Mouse (Mus musculus) hindbrain, embryonic 12.5 days (tissue): ENCODE data around the gene 4930415O20Rik. TPM values are rescaled to one million over a fixed set of nuclear protein-coding genes. Genes with fewer than 3 reads are reported as not detected.

Experiments
- ATAC-seq: fragments of 200-750 bp; cut with Nextera tagmentation; 2 replicates; pipeline ENCODE4 v1.8.0; 2017; ENCODE audit warnings: moderate TSS enrichment; ENCODE audit not compliant: low FRiP score
- H3K27ac ChIP-seq: fragments of 300-500 bp; sonication (generic); 2 replicates; pipeline ENCODE4 v1.5.1; 2016; ENCODE audit warnings: mild to moderate bottlenecking
- H3K27me3 ChIP-seq: fragments of 300-500 bp; sonication (generic); 2 replicates; pipeline ENCODE4 v1.6.1; 2016; ENCODE audit warnings: mild to moderate bottlenecking
- H3K36me3 ChIP-seq: fragments of 300-500 bp; sonication (generic); 2 replicates; pipeline ENCODE4 v1.6.1; 2016; ENCODE audit warnings: mild to moderate bottlenecking
- H3K4me1 ChIP-seq: fragments of 300-500 bp; sonication (generic); 2 replicates; pipeline ENCODE4 v1.6.1; 2016
- H3K4me2 ChIP-seq: fragments of 300-500 bp; sonication (generic); replicated peaks from 2 replicates; pipeline ENCODE4 v1.6.1; 2016; ENCODE audit warnings: mild to moderate bottlenecking
- H3K4me3 ChIP-seq: fragments of 300-500 bp; sonication (generic); 2 replicates; pipeline ENCODE4 v1.5.1; 2016; ENCODE audit warnings: mild to moderate bottlenecking
- H3K9ac ChIP-seq: fragments of 300-500 bp; sonication (generic); 2 replicates; pipeline ENCODE4 v1.6.1; 2016; ENCODE audit warnings: mild to moderate bottlenecking, moderate library complexity
- H3K9me3 ChIP-seq: fragments of 300-500 bp; sonication (generic); replicated peaks from 2 replicates; pipeline ENCODE4 v1.6.1; 2016; ENCODE audit warnings: mild to moderate bottlenecking
- WGBS: fragments of 180-500 bp; shearing (Covaris S2); methylation state at CpG from one replicate; pipeline ENCODE4 v1.1.7; 2016; 5-methylcytosine and 5-hydroxymethylcytosine counted together
- polyA plus RNA-seq: library from polyadenylated mRNA; unstranded; fragments of >200 nt; fragmentation: Nextera tagmentation; extraction: Ambion mirVana; gene quantifications from 2 replicates; pipeline ENCODE4 v1.2.1, GENCODE M21; 2016

4930415O20Rik gene
- polyA plus RNA-seq, 1 experiment from 2014 or later = 0.43 TPM

DNA sequence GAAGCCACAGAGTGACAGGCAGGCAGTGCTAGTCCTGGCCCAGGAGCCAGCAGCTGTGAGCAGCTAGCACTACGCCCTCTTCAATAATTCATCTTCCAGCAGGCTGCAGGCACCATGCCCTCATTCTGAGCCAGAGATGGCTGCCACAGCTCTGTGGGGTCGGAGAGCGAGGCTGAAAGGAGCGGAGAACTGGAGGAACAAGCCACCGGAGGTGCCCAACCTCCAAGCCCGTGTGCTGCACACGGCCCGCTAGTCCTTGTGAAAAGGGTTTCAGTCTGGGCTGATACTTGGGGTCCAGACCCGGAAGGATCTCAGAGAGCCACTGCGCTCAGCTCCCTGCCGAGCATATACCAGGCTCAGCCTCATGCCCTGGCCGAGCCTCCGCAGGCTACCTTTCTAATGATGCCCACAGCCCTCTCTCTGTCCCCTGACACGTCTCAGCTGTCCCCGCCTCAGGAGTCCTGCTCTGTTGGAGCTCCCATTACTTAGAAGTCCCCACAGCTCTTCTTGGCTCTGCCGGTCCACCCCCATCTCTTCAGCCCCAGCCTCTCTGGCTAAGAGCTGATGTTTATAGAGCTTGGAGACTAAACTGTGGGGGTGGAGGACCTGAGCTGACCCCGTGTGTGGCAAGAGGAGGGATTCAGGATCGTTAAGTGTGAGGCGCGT is 57.9 kb downstream of the 4930415O20Rik start:
- 0 out of 2 replicates have a peak, but pooled peaks have one; percentile 17 for ATAC-seq

DNA sequence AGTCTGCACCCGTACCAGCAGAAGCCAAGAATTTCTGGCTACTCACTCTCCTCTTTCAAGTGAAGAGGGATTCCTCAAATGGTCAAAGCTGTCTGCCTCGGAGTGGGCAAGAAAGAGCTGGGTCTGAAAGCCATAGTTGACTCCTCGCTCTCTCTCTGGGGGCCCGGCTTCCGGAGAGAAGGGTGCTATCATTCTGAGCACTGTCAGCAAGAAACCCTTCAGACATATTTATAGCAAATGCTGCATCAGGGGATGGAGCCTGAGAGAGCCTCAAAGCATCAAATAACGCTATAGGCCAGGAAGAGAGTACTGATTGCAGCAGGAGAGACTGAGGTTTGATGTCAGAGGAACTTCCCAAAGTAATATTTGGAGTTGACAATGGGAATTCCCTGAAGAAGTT is 58.7 kb downstream of the 4930415O20Rik start:
- Histone ChIP-seq H3K27ac (peak overlapping the region; percentile 76; the same call in 1 of the 2 replicates), H3K4me3 (no peak overlapping the region), H3K27me3 (peaks cover 51% of the 10 kb centered on the region), H3K9ac (no peak overlapping the region), H3K36me3 (no peaks in the 10 kb centered on the region), H3K4me1 (peaks cover 58% of the 10 kb centered on the region), H3K4me2 (no peak overlapping the region), H3K9me3 (no peaks in the 10 kb centered on the region)
- ATAC-seq = no peak
- 55% methylated on average over 6 of the region's 6 CpGs for WGBS

More for the DNA sequence above, 57.9 kb downstream of the 4930415O20Rik start:
- Histone ChIP-seq H3K4me3 (peak overlapping the region; percentile 12; the same call in 1 of the 2 replicates), H3K27me3 (peaks cover 47% of the 10 kb centered on the region), H3K9ac (peak overlapping the region; percentile 46), H3K9me3 (no peaks in the 10 kb centered on the region), H3K36me3 (no peaks in the 10 kb centered on the region), H3K4me1 (peaks cover 53% of the 10 kb centered on the region), H3K27ac (peak overlapping the region; percentile 76), H3K4me2 (peak overlapping the region; percentile 47)
- 10% methylated on average over 20 of the region's 20 CpGs for WGBS

DNA sequence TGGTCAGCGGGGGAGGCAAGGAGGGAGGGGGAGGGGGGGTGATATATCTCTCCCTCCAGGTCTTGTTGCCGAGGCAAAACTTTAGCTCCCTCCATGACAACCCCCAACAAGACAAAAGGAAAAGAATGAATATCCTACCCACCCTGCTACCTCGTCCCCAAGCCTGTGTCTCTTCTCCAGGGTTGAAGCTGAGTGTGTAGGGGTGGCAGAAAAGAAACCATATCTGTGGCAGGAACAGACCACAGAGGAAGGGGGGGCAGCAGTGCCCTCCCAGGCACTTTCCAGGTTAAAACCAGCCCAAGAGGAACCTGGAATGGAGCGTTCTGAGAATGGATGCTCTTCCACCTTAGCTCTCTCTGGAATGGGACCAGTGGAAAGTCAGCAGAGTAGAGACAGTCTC is 59.7 kb downstream of the 4930415O20Rik start, which contains the start of gene Cacnb3:
Gene Cacnb3, plus strand, starts transcription at position 301 of the 400 bp plus-strand sequence.
- H3K4me1 ChIP-seq = peaks cover 62% of the 10 kb centered on the region
- peak within 1 kb of the TSS; percentile 99 for H3K27ac ChIP-seq
- peak within 1 kb of the TSS; percentile 83 for H3K4me3 ChIP-seq
- peaks cover 51% of the 10 kb centered on the region for H3K27me3 ChIP-seq
- peak within 1 kb of the TSS; percentile 94 for H3K9ac ChIP-seq
- 30% methylated on average over 4 of the region's 4 CpGs for WGBS
- no peaks in the 10 kb centered on the region for H3K36me3 ChIP-seq
- ATAC-seq = no peak
- H3K4me2 ChIP-seq = peak within 1 kb of the TSS; percentile 88
- H3K9me3 ChIP-seq = no peaks in the 10 kb centered on the region

DNA sequence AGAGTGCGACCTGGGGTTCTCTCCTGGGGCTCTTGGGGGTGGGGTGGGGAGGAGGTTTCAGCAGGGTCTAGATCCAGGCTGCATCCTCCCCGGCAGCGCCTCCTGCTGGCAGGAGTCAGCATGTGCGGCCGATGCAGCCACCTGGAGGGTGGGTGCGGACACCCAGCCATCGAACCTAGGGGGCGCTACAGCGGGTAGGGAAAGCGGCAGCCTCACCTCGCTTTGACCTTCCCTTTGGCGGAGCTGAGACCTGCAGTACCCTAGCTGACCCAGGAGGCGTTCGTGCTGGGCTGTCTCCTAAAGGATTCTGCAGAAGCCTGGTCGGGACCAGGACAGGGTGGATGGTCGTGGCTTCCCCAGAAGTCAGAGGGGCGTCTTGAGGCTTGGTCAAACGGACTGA is 60.7 kb downstream of the 4930415O20Rik start:
- Histone ChIP-seq H3K36me3 (no peaks in the 10 kb centered on the region), H3K4me1 (peaks cover 67% of the 10 kb centered on the region), H3K27ac (peak overlapping the region; percentile 99), H3K4me2 (peak overlapping the region; percentile 88), H3K9ac (peak overlapping the region; percentile 94; the same call in 1 of the 2 replicates), H3K27me3 (peaks cover 51% of the 10 kb centered on the region), H3K4me3 (peak overlapping the region; percentile 83), H3K9me3 (no peaks in the 10 kb centered on the region)
- WGBS = 0% methylated on average over 18 of the region's 18 CpGs
- peak; percentile 3; the same call in 1 of the 2 replicates for ATAC-seq

DNA sequence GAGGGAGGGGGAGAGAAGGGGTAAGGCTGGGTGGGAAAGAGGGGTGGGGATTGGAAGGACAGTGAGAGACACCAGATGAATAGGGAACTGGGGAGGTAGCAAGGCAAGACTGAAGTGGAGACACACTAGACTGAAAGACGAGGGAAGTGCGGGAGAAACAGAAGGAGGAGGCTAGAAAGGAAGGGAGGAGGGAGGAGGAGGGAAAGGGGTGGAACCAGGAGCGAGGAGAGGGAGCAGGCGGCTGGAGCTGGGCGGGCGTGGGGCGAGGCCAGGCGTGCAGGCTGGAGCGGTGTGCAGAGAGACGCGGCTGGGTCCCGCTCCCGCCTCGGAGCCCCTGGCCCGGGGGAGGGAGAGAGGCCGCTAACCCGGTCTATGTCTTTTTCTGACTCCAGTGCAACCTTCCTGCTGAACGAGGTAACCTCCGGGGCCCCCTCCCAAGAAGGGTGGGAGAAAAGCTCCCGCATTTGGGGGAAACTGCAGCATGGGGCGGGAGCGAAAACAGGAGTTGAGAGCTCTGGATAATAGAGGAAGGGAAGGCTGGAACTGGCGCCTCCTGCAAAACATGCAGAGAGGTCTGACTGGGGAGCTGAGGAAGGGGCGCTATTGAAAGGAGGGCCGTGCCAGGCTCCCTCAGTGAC is 61.4 kb downstream of the 4930415O20Rik start:
- peak overlapping the region; percentile 94 for H3K9ac ChIP-seq
- no peaks in the 10 kb centered on the region for H3K36me3 ChIP-seq
- no peaks in the 10 kb centered on the region for H3K9me3 ChIP-seq
- peak overlapping the region; percentile 88 for H3K4me2 ChIP-seq
- H3K4me3 ChIP-seq = peak overlapping the region; percentile 83
- H3K4me1 ChIP-seq = peaks cover 74% of the 10 kb centered on the region
- 1% methylated on average over 15 of the region's 25 CpGs for WGBS
- peak; percentile 47 for ATAC-seq
- peaks cover 51% of the 10 kb centered on the region for H3K27me3 ChIP-seq
- H3K27ac ChIP-seq = peak overlapping the region; percentile 99

DNA sequence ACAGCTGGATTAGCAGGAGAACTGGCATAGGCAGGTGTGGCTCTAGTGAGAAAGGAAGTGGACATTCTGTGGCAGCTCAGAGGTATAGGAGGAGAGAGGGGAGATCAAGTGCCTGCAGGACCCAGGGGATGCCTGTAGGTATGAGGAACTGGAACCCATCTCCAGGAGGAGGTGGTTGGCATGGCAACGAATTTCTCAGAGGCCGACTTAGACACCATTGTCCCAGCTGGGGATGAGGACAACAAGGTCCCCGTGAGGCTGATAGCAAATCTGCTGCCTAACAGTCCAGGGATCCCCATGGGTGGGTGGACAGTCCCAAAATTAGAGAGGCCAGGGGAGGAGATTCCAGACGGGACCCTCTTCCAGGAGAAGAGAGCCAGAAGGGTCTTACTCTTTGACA is 62.1 kb downstream of the 4930415O20Rik start:
- peak overlapping the region; percentile 88 for H3K4me2 ChIP-seq
- H3K27me3 ChIP-seq = peaks cover 49% of the 10 kb centered on the region
- H3K36me3 ChIP-seq = no peaks in the 10 kb centered on the region
- peak overlapping the region; percentile 94 for H3K9ac ChIP-seq
- peak overlapping the region; percentile 99 for H3K27ac ChIP-seq
- ATAC-seq = no peak
- H3K4me3 ChIP-seq = peak overlapping the region; percentile 83
- WGBS = 3% methylated on average over 4 of the region's 4 CpGs
- H3K9me3 ChIP-seq = no peaks in the 10 kb centered on the region
- H3K4me1 ChIP-seq = peaks cover 79% of the 10 kb centered on the region

DNA sequence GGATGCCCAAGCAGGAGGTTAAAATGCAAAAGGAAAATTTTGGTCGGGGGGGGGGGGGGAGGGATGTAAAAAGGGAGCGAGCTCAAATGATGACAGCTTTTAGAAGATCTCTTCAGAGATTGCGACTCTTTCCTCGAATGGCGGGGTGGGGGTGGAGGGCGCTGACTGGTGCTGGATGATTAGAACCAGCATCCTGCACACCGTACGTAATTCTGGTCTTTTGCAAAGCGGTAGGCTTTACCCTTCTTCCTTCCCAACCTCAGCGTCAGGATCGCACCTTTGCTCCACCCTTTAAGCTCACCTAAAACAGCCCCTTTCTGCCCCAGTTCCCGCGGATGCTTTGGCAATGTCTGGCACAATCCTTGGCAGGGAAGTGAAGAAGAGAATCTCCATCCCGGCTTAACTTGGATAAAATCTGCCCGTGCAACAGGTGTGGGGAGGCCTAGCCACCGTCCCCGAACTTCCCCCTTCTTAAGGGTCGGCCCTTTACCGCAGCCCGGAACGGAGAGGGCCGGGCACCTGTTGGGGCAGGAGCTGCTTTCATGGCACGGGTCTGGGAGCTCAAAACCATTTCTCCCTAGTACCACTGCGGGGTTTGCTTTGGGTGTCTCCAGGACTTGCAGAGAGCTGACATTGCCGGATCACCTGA is 63.1 kb downstream of the 4930415O20Rik start:
- Histone ChIP-seq H3K4me3 (peak overlapping the region; percentile 83), H3K27me3 (peaks cover 41% of the 10 kb centered on the region), H3K4me1 (peaks cover 70% of the 10 kb centered on the region), H3K9ac (peak overlapping the region; percentile 94), H3K9me3 (no peaks in the 10 kb centered on the region), H3K27ac (peak overlapping the region; percentile 99), H3K4me2 (peak overlapping the region; percentile 88), H3K36me3 (0 out of 2 replicates have a peak, but pooled peaks cover under 1% of the 10 kb centered on the region)
- ATAC-seq = peak; percentile 11
- WGBS = under 1% methylated on average over 25 of the region's 25 CpGs

DNA sequence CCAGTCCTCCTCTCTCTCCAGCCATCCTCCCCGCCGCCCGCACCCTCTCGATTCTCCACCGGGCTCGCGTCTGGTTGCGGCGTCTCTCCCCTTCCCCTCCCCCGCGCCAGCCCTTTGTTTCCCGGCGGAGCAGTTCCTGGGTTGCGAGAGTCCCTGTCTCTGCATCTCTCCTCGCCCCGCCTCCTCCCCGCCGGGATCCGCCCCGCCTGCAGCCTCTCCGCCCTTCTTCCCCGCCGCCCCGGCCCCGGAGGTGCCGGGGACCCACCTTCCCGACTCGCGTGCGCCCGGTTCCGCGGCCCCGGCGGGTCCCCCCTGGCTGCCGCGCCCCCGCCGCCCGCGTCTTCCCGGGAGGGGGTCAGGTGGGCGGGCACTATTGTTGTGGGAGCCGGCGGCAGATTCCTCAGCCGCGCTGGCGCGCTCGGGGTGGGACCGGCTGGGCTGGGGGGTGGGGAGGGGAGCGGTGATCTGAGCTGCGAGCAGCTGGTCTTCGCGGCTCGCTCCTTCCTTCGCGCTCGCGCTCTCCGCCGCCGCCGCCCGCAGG is 63.8 kb downstream of the 4930415O20Rik start:
- peaks cover 66% of the 10 kb centered on the region for H3K4me1 ChIP-seq
- H3K9ac ChIP-seq = peak overlapping the region; percentile 94
- peaks cover 7% of the 10 kb centered on the region; the same call in 1 of the 2 replicates for H3K36me3 ChIP-seq
- WGBS = 2% methylated on average over 51 of the region's 65 CpGs
- peak; percentile 77 for ATAC-seq
- H3K9me3 ChIP-seq = no peaks in the 10 kb centered on the region
- peak overlapping the region; percentile 99 for H3K27ac ChIP-seq
- H3K4me2 ChIP-seq = peak overlapping the region; percentile 88
- H3K4me3 ChIP-seq = peak overlapping the region; percentile 83
- peaks cover 39% of the 10 kb centered on the region for H3K27me3 ChIP-seq

DNA sequence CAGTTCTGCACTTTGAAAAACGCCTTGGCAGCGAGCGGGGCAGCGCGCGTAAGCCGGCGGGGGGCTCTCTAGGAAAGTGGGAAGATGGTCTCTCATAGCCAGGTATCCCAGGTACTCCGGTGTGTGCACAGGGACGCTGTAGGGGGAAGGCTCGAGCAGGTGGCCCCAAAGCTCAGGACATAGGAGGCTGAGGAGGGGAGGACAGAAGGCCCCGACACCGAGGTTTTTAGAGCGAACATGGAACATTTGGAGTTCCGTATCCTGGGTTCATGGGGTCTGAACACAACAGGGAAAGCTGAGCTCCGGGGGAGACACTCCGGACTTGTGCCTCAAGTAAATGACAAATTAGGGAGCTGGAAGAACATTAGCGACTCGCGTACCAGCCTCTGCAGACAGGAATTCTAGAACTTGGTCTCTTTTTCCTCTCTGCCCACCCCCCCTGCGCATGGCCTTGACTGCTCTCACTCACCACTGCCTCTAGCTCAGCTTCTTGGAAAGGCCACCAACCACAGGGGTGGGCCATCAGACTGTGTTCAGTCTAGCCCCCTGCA is 64.6 kb downstream of the 4930415O20Rik start:
- Histone ChIP-seq H3K27me3 (peaks cover 31% of the 10 kb centered on the region), H3K36me3 (peaks cover 14% of the 10 kb centered on the region), H3K4me2 (peak overlapping the region; percentile 88), H3K9ac (peak overlapping the region; percentile 94), H3K9me3 (no peaks in the 10 kb centered on the region), H3K4me1 (peaks cover 61% of the 10 kb centered on the region), H3K27ac (peak overlapping the region; percentile 99), H3K4me3 (peak overlapping the region; percentile 83)
- WGBS = 1% methylated on average over 21 of the region's 21 CpGs
- ATAC-seq = peak; percentile 4; the same call in 1 of the 2 replicates

DNA sequence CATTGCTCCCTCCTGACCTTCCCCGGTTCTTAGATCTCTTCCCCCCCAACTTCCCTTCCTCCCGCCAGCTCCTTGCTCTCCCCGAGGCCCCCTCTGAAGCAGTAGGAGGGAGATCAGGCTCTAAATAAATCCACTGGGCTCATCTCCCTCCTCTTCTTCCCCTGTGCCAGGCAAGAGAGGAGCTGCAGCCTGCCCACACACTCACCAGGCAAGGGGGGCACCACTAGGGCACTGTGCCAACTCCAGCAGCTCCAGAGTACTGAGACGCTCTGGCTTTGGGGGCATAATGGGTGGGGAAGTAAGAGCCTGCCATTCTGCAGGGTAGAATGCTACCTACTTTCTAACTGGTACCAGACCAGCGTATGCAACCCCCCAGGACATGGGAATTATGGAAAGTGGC is 65.7 kb downstream of the 4930415O20Rik start:
- peak overlapping the region; percentile 83 for H3K4me3 ChIP-seq
- no peaks in the 10 kb centered on the region for H3K9me3 ChIP-seq
- 49% methylated on average over 5 of the region's 5 CpGs for WGBS
- peaks cover 26% of the 10 kb centered on the region for H3K36me3 ChIP-seq
- ATAC-seq = no peak
- H3K27ac ChIP-seq = no peak overlapping the region
- peak overlapping the region; percentile 88 for H3K4me2 ChIP-seq
- H3K4me1 ChIP-seq = peaks cover 52% of the 10 kb centered on the region
- peaks cover 20% of the 10 kb centered on the region for H3K27me3 ChIP-seq
- H3K9ac ChIP-seq = peak overlapping the region; percentile 94

DNA sequence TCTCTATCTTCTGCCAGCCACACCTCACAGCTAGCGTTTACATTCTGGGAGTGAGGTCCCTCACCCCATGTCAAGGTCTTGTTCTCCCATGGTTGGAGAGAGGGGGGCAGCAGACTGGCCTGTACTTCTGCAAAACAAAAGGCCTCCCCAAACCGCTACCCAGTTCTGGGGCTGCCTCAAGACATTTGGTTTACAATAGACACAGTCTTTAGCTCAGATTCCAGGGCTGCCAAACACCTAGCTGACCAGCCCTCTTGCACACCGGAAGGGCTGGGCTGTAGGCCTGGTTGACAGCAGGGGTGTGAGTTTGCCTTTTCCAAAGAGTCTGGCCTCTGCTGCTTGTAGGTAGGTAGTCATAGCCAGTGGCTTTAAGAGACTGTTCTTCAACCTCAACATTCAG is 66.4 kb downstream of the 4930415O20Rik start:
- Histone ChIP-seq H3K9ac (peak overlapping the region; percentile 94; the same call in 1 of the 2 replicates), H3K4me3 (peak overlapping the region; percentile 83; the same call in 1 of the 2 replicates), H3K4me2 (peak overlapping the region; percentile 88), H3K27ac (no peak overlapping the region), H3K9me3 (no peaks in the 10 kb centered on the region), H3K36me3 (peaks cover 32% of the 10 kb centered on the region), H3K27me3 (peaks cover 18% of the 10 kb centered on the region; the same call in 1 of the 2 replicates), H3K4me1 (peaks cover 46% of the 10 kb centered on the region)
- no peak for ATAC-seq
- 32% methylated on average over 3 of the region's 3 CpGs for WGBS
